Mouse (Mus musculus) E14TG2a.4 (cell line): ENCODE data around the gene Bmx.

Experiments used
- H3K27me3 ChIP-seq: 2 replicates; pipeline ENCODE4 v1.6.1; 2014; ENCODE audit warnings: low read length, control low read depth; ENCODE audit not compliant: insufficient read depth
- H3K36me3 ChIP-seq: 2 replicates; pipeline ENCODE4 v1.6.1; 2014; ENCODE audit warnings: low read length, control low read depth; ENCODE audit not compliant: insufficient read depth
- H3K4me1 ChIP-seq: replicated peaks from 2 replicates; pipeline ENCODE4 v1.6.1; 2014; ENCODE audit warnings: low read depth, low read length, control low read depth
- H3K4me3 ChIP-seq: replicated peaks from 2 replicates; pipeline ENCODE4 v1.5.1; 2014; ENCODE audit warnings: mild to moderate bottlenecking, low read length
- H3K9me3 ChIP-seq: 2 replicates; pipeline ENCODE4 v1.6.1; 2014; ENCODE audit warnings: low read length, control low read depth
- CTCF ChIP-seq: conservative IDR thresholded peaks from 2 replicates; pipeline ENCODE4 v1.5.1; 2014; ENCODE audit warnings: low read length
- NANOG ChIP-seq: IDR thresholded peaks from 2 replicates; pipeline ENCODE4 v1.6.1; 2014; ENCODE audit warnings: borderline replicate concordance, low read length, mixed read lengths
- POU5F1 ChIP-seq: IDR thresholded peaks from 2 replicates; pipeline ENCODE4 v1.6.1; 2014; ENCODE audit warnings: low read length, borderline replicate concordance

The Bmx gene

DNA sequence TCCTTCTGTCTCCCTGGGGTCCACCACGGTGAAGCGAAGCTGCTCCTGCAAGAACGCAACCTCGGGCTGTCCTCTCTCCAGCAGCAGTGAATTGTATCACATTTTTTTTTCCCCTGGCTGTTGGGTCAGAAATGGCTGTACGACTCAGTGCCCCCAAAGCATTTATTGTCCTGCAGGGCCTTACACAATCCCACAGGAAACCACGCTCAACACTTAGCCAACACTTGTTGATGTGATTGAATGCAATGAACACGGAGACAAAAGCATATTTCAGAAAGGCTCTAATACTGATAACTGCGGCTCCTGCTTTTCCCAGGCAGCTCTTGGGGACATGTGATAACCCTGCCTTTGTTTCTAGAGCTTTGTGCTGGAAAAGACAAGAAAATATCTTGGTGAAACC lies at the start of gene Bmx:
Gene Bmx (minus strand): TSS at position 137 of the 400 bp plus-strand sequence.
- Histone ChIP-seq H3K4me3 (no peak within 1 kb of the TSS), H3K27me3 (no peaks in the 10 kb centered on the region), H3K9me3 (no peaks in the 10 kb centered on the region), H3K36me3 (no peaks in the 10 kb centered on the region), H3K4me1 (peaks cover 11% of the 10 kb centered on the region; the same call in 1 of the 2 replicates)
- TF ChIP-seq POU5F1 (no peak), CTCF (no peak), NANOG (no peak)

DNA sequence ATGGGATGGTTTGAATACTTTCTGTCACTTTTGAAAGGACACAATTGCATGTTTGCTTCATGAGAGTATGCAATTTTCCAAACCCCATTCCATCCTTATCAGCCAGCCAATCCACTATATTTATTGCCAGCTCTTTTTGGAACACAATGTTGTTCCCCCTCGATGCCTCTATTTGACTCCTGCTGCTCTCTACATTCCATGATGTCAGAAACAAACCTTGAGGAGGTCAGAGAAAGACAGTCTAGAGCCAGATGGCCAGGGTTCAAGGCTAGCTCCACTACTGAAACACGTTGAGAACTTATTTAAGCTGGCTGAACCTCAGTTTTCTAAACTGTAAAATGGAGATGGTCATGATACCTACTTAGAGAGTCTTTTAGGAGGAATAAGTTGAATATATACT lies 48.3 kb upstream of the Bmx start:
- Histone ChIP-seq H3K27me3 (no peaks in the 10 kb centered on the region), H3K9me3 (no peaks in the 10 kb centered on the region), H3K4me1 (no peaks in the 10 kb centered on the region), H3K36me3 (peaks cover 3% of the 10 kb centered on the region; the same call in 1 of the 2 replicates), H3K4me3 (no peak overlapping the region)
- no peak for TF ChIP-seq POU5F1

DNA sequence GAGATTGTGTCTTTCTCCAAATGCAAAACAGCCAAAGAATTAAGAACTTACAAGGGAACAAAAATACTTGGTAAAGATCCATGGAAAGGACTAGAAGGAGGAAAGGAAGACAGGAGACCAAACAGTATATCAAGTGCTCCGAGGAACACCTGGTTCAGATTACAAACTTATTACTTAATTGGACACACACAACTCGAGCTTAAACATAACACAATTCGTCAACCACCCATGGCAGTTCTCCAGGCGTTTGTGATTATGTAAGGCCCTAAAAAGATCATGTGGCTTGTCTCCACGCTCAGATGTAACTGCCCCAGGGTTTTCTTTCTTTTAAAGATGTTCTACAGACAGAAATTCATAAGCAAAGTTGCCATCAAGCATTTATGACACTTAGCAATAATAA lies 33.2 kb upstream of the Bmx start:
- Histone ChIP-seq H3K36me3 (no peaks in the 10 kb centered on the region), H3K9me3 (no peaks in the 10 kb centered on the region), H3K4me3 (no peak overlapping the region), H3K4me1 (no peaks in the 10 kb centered on the region), H3K27me3 (no peaks in the 10 kb centered on the region)
- no peak for TF ChIP-seq CTCF

DNA sequence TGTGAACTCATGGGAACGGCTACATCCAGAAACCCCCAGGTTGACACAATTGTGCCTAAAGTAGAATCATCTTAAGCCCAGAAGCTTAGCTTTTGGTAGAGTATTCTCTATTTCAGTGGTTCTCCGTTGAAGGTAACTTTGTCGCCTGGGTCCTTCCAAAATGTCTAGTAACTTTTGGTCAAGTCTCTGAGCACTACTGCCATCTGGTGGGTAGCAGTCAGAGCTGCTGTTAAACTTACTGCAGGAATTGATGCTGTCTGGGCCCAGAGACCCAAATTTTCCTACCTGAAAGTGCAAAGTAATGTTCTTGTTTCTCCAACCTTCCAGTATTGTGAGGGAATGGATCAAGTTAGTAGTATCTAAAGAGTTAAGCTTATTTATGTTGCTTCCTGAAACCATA lies 29.1 kb upstream of the Bmx start:
- no peak overlapping the region for H3K4me3 ChIP-seq
- H3K36me3 ChIP-seq = no peaks in the 10 kb centered on the region
- H3K9me3 ChIP-seq = no peaks in the 10 kb centered on the region
- no peak for TF ChIP-seq NANOG
- peak; percentile 32 for TF ChIP-seq CTCF
- TF ChIP-seq POU5F1 = no peak
- no peaks in the 10 kb centered on the region for H3K4me1 ChIP-seq
- H3K27me3 ChIP-seq = no peaks in the 10 kb centered on the region

DNA sequence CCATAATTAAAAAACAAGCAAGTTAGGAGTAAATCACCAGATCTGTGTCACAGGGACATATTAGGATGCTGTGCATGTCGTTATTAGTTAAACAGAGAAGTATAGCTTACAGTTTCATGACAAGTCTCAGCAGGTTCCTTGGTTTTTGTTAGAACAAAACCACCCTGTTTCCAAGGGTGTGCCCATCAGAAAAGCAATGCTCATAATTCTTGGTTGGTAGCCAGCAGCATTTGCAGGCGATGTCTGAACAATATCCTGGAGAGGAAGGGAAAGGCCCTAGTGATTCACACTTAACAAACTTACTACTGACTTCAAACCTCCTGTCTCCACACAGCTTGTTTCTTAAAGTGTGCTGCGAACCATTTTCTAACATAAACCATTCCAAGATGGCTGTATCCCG lies 25.8 kb upstream of the Bmx start:
- Histone ChIP-seq H3K9me3 (no peaks in the 10 kb centered on the region), H3K27me3 (no peaks in the 10 kb centered on the region), H3K4me3 (no peak overlapping the region), H3K4me1 (no peaks in the 10 kb centered on the region), H3K36me3 (peaks cover 6% of the 10 kb centered on the region; the same call in 1 of the 2 replicates)
- no peak for TF ChIP-seq POU5F1
- TF ChIP-seq NANOG = no peak
- no peak for TF ChIP-seq CTCF

DNA sequence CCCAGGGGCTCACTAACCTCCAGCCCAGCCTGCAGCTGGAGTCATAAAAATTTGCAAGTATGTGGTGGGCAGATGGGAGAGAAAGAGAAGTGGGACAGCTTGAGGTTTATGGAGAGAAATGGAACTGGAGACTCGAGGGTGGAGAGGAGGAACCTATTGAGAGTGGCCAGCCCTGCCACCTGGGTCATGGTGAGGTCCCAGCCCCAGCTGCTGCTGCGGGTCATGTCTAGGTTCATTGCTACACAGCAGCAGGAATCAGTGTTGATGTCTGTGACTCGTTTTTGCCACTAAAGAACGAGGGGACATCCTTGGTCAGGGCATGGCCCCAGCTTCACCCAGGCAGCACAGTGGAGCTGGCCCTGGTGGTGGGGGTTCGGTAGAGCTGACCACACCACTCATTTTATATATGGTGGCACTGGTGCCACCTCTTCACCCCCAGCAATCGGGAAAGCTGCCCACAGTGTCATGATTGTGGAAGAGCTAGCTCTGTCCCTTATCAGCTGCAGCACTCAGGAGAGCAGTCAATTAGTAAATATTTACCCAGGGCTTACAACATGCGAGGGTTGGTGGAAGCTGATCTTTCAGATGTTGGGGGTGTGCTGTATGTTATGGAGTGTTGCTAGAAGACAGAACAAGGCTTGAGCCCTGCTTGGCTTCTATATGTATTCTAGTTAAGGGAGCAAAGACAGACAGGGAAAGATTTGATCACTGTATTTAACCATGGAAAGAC lies 23.1 kb upstream of the Bmx start:
- Histone ChIP-seq H3K27me3 (no peaks in the 10 kb centered on the region), H3K4me3 (no peak overlapping the region), H3K4me1 (no peaks in the 10 kb centered on the region), H3K36me3 (peaks cover 6% of the 10 kb centered on the region; the same call in 1 of the 2 replicates), H3K9me3 (no peaks in the 10 kb centered on the region)
- TF ChIP-seq NANOG (no peak), POU5F1 (no peak), CTCF (no peak)

DNA sequence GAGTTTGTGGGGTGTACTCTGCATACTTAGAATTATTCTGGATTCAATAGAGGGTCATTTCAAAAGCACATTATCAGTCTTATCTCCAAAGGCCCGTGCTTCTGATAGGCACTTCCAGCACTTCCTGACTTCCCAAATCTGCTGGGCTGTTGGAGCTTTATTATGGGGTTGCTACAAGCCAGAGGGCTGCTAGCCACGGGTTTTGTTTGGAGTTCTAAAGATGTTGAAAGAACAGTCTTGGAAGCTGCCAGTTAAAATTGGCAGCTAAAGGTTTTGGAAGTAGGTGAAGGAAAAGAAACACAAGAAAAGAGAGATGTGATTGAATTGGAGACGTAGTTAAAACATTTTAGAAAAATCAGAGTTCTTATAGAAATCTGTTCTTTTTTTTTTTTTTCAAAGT lies 17.5 kb upstream of the Bmx start:
- TF ChIP-seq NANOG (no peak), POU5F1 (no peak), CTCF (no peak)
- Histone ChIP-seq H3K27me3 (no peaks in the 10 kb centered on the region), H3K36me3 (peaks cover 12% of the 10 kb centered on the region), H3K9me3 (no peaks in the 10 kb centered on the region), H3K4me3 (no peak overlapping the region), H3K4me1 (peaks cover 6% of the 10 kb centered on the region; the same call in 1 of the 2 replicates)

DNA sequence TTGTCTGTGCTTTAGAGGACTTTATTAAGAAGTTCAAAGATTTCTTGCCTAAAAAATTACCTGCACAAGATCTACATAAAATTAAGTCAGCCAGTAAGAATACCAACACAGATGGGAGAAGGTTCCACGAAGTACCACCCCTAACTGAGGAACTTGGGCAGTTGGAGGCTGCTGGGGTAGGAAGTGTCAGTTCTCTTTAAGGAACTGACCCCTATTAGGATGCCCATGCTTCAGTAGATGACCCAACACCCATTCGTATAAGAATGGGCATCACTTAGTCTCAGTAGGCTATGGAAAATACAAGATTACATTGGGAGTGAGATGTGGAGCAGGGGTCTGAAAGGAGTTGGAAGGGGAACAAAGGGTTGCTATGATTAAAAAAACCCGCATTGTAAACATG lies 12.6 kb upstream of the Bmx start:
- Histone ChIP-seq H3K4me3 (0 out of 2 replicates have a peak overlapping the region, but pooled peaks have one; percentile 79), H3K4me1 (peaks cover 7% of the 10 kb centered on the region), H3K27me3 (no peaks in the 10 kb centered on the region), H3K9me3 (no peaks in the 10 kb centered on the region), H3K36me3 (peaks cover 11% of the 10 kb centered on the region)
- no peak for TF ChIP-seq POU5F1
- TF ChIP-seq CTCF = no peak
- no peak for TF ChIP-seq NANOG

DNA sequence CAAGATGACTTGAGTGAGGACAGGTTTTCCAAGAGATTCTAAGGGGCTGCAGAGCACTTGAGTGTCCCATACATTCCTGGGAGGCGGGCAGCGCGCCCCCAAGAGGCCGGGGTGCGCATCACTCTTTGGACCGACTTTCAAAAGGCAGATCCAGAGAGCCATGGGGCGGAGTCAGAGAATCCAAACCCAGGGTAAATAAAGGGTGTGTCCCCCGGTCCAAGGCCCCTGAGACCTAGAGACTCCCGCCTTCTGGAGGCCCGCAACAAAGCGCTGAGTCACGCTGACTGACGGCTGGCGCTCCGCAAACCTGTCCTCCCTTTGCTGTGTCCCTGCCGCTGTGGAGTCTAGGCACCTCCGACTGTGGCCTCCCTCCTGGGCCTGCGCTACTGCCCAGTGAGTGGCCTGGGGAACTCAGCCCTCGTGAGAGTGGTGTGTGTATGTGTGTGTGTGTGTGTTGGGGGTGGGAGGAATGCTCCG lies 11.3 kb upstream of the Bmx start, which contains the start of gene Pir:
Gene Pir (plus strand): TSS at position 87 of the 477 bp plus-strand sequence.
- peaks cover 7% of the 10 kb centered on the region for H3K4me1 ChIP-seq
- H3K27me3 ChIP-seq = no peaks in the 10 kb centered on the region
- peak within 1 kb of the TSS; percentile 79 for H3K4me3 ChIP-seq
- H3K36me3 ChIP-seq = peaks cover 11% of the 10 kb centered on the region
- H3K9me3 ChIP-seq = no peaks in the 10 kb centered on the region
- TF ChIP-seq NANOG (no peak), POU5F1 (no peak), CTCF (peak; percentile 45)
